Mouse (Mus musculus) thymus, adult 2 months (tissue): ENCODE measurements at regions not wholly inside any gene's neighbourhood (a gene's known extent, or its start where the extent isn't known, plus 50 kb on each side); places are given as distances from the start of the nearest gene placed in this dataset.

Source experiments
- CTCF ChIP-seq: fragments of 200-500 bp; IDR thresholded peaks from 2 replicates; pipeline ENCODE4 v1.5.1; 2012; ENCODE audit warnings: mild to moderate bottlenecking, control low read depth, low read length, moderate library complexity, borderline replicate concordance; ENCODE audit not compliant: control insufficient read depth, poor library complexity, insufficient read depth; ENCODE audit errors: extremely low read depth
- POLR2A ChIP-seq: fragments of 200-500 bp; IDR thresholded peaks from 2 replicates; pipeline ENCODE4 v1.6.1; 2012; ENCODE audit warnings: mild to moderate bottlenecking, low read length, control low read depth, moderate library complexity; ENCODE audit not compliant: control insufficient read depth, poor library complexity, insufficient read depth; ENCODE audit errors: extremely low read depth

DNA sequence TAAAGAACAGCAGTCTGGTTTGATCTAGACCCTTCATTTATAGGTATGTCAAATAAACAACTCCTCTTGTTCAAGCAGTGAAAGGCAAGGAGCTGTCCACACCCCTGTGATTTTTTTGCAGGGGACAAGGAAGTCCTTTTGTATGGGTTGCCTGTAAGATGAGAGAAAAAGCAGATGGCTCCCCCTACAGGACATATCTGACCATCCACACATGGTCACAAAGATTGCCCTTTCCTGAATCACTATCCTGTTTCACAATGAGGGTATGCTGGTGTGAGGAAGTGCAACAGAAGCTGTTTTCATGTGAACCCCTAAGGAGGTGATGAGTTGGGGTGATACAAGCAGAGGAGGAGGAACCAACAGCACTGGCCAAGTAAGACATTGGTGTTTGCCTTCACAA, 520.6 kb upstream of the Ercc4 start:
- no peak for TF ChIP-seq POLR2A
- no peak for TF ChIP-seq CTCF
